Mouse (Mus musculus) cerebellum, adult 9-10 months (tissue): ENCODE results near the gene Selenoh.
"Not testable (repeated sequence)": the region's sequence is repeated elsewhere in the genome, so short reads cannot be mapped to it uniquely, and the experiment has no call there.

ENCODE experiments used
- DNase-seq: peaks from one replicate; pipeline ENCODE4 v3.0.0; 2022

Selenoh gene

DNA sequence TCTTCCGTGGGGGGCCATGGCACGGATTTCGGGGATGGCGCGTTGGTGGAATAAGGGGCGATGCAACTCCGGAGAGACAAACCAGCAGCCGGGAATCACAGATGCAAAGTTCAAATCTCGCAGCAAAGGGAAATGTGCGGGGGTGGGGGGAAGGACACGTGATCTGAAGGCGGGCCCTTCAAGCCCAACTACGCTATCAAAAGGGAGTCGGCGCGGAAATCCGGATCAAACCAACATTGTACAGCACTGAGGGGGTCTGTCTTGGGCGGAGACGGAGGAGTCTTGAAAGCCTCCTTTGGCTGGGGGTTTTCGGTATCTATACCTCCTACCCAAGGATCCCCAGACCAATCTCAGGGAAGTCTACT, at the start of gene Selenoh:
Gene Selenoh (minus strand): TSS at position 202 of the 365 bp plus-strand sequence.
- peak; percentile 83 for DNase-seq

DNA sequence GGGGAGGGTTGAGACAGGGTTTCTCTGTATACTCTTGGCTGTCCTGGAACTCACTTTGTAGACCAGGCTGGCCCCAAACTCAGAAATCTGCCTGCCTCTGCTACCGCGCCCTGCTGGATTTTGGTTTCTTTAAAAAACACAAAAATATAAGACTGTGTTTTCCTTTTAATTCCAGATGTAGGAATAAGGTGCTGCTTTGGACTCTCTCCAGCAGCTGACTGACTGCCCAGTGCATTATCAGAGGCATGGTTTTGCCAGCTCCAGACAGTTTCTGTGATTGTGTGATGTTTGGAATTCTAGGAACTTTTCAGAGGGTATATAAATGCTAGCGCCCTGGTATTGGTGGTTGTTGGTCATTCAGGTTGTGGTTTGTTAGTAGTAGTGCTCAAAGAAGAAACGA, 46.8 kb upstream of the Selenoh start:
- peak; percentile 42 for DNase-seq

DNA sequence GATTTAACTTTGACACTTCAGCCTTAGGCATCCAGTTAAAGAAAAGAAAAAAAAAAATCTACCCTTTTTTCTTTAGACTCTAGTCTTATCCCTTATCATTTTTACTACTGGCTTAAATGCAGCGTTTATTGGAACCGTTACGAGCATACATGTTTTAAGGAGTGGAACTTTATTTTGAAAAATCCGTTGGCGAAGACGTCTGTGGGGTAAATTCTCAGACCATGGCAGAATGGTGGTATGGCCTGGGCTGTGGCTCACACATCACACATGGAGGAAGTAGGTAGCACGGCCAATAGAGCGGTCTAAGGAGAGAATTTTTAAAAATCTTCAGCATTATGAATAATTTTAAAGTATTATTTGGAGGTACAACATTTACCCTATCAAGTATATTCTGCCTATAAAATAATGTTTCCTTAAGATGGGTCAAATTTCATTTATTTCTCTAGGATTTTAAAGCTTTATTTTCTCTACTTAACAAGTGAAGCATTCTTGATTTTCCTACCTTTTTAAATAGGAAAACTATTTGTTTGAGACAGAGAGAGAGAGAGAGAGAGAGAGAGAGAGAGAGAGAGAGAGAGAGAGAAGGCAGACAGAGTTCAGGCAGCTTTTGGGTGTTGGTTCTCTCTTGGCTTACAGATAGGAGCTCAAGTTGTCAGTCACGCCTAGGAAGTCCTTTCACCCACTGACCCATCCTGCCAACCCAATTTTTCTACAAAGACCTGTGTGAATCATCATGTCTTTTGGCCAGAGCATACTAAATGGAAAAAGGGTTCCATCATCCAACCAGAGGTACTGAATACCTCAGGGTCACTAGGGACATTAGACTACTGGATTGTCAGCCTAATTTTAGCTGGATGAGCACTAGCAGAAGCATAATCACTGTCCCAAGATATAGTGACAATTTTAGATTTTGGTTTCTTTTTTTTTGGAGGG, 46.1 kb upstream of the Selenoh start:
- DNase-seq = peak; percentile 61

DNA sequence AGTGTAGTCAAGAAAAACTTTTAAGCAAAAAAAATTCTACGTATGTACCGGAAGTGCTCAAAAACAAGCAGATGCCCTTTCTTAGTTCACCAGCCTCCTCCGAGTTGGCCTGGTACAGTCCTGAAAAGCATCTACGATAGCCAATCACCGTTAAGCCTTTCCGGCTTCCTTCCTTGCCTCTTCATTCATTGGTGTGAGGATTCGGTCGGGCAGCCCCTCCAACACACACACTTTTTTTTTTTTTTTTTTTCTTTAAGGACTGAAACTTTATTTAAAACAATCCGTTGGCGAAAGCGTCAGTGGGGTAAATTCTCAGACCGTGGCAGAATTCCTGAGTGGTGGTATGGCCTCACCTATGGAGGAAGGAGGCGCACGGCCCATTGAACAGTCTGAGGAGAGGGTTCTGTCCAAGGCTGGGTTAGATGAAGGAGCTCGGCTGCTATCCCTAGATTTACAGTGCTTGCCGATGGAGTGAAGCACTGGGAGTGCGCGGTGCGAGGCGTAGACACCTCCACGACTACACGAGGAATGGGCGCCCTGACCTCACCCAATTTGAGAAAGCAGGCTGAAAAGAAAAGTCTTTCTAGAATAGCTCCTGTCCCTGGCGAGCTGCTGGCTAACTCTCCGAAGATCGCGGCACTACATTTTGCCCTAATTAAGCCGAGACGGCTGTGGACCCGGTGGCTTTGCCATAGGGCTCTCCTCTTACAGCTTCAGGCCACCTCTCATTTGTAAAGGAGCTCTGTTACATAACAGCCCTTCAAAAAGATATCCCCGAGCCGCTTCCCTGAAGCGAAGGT, 45.2 kb upstream of the Selenoh start:
- DNase-seq = no peak

DNA sequence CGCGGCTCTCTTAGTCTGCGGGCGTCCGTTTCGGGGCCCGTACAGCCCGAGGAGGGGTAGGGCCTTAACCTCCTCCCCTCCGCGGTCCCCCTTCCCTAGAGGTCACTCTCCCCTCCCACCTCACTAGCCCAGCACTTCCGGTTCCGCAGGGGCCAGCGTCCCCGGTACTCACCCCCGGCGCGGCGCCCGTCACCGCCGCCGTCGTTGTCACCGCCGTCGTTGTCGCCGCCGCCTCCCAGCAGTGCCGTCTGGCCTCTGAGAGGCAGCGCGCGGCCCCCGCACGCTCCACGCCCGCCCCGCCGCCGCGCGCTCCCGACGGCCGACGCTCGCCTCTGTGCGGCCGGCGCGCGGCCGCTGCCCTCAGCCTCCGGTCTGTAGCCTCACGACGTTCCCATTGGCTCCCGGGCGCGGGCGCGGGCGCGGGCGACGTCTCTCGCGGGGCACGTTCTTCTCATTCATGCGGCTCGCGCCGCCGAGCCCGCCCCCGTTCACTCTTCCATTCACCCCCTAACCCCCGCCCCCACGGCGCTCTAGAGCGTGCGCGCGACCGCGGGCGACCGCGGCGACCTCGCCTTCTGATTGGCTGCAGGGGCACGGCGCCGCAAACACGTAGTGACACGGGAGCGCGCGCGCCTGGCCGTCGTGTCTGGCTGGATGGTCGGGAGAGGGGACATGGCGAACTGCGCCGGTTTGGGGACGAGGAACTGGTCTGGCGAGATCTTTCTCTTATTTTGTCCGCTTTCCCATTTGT, 44.4 kb upstream of the Selenoh start, which contains the start of gene Zdhhc5:
Gene Zdhhc5 (minus strand): TSS at position 370 of the 751 bp plus-strand sequence.
- DNase-seq = peak; percentile 99

DNA sequence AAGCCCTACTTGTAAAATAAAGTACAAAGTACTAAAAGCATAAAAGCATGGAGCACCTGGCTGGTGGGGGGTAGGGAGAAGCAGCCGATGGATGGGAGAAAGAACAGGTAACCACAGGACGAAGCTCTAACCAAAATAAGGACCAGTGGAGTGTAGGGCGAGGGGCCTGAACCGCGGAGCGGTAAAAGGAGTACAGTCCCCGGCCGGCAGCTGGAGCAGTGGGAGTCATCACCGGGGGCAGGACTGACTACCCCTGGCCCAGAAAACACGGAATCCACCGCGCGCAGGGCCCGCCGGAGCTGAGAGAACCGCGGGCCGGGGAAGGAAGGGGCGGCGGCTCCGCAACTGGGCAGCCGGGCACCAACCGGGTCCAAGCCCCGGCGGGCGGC, 43.8 kb upstream of the Selenoh start:
- DNase-seq = peak; percentile 71

DNA sequence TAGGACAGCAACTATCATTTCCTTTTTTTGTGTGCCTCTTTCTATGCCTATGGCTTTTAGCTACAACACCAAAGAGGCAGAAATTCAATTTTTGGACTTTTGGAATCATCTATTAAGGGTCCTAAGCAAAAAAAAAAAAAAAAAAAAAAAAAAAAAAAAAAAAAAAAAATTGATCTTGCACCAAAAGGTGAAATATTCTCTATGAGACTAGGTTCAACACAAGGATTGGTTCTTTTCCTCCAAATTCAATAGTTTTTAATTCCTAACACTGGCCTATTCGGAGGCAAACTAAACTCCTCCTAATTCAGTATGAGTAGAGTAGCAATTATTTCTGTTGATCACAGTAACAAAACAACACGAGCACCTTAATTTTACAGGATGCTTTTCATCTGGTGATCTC, 41.3 kb upstream of the Selenoh start:
- DNase-seq = no peak

DNA sequence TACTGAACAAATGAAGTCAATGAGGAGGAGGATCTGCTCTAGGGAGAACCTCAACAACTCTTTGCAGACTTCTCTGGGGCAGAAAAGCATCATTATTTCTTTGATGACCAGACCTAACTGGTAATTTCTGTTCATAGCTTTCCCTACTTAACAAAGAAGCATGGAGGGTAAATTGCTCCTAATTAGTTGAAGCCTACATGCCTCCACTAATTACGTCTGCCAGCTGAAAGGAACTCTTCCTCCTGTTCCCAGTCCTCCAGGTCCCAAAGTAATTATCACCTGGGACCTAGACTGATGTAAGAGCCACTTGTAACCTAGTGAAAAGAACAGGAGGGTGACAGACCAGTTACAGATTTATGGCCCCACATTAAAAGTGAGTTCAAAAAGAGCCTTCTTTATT, 37.0 kb upstream of the Selenoh start:
- DNase-seq = no peak

DNA sequence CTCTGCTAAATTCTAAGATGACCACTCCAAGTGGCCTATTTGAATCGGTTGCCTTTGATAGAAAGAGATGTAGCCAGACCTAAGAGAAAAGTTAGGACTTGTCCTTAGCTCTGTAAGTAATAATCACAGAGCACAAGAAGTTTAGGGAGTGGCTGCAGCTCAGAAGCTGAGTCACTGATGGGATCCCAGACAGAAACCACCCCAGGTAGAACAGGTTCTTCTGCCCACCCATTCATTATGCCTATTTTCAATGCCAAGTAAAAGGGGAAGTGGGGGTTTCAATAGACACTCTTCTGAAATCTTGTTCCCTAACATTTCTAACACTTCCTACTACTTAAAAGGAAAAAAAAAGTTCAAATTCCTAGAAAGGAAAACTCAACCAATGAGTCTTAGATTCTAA, 34.7 kb upstream of the Selenoh start:
- no peak for DNase-seq

DNA sequence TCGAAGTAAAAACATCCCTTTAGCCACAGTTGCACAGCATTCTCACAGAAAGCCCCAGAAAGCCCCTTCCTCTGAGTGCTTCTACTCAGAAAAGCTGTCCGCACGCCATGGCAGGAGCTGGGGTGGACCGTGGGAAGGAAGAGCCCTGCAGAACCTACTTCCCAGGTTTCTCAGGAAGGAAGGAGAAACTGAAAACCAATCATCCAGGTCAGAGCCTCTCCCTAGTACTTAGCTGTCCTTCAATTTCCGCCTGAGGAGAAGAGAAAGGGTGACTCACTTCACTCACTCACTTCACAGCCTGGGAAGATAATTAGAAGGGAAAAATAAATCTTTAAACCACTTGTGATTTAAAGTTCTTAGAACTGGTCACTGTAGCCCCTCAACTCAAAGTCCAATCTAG, 33.8 kb upstream of the Selenoh start:
- no peak for DNase-seq

DNA sequence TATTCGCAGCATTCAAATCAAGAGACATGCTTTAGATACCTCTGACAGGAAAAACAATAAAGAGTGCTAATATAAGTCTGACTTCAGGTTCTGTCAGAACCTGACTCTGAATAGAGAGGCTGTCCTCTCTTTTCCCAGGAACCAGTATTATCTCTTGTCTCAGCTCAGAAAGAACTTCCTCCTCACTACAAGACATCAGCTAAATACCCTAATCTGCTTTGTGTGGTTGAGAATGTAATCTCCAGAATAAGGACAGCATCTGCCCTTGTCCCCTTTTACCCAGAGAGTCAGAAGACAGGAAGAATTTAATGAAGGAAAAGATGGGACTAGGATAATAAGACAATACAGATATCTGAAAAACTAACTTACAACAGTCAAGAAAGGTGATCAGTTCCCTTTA, 32.9 kb upstream of the Selenoh start:
- DNase-seq = no peak

DNA sequence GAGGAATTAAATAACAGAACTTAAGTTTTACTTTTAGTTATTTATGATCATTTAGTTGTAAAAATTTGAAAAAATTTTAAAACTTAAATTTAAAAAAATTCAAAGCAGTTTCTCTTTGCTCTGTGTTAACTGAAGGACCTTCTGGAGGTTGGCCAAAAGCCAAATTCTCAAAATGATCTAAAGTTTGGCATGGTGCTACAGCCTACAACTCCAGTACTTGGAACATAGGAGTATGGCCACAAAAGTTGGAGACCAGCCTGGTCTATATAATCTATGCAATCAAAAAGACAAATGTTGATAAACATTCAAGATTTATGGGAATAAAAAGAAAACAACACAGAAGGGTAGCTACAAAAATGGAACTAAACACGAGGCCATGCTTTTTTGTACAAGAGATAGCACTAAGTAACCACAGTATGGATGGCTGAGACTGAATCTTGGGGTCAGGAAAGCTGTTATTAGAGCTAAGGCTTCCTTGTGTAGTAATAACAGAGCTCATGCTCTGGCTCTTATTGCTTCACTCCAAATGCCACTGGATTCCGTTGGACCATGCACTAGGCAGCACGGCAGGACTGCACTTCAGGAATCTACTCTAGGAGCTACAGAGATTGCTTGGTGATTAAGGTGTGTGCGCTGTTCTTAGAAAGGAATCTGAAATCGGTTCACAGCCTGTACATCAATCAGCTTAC, 24.6 kb upstream of the Selenoh start:
- DNase-seq = no peak

DNA sequence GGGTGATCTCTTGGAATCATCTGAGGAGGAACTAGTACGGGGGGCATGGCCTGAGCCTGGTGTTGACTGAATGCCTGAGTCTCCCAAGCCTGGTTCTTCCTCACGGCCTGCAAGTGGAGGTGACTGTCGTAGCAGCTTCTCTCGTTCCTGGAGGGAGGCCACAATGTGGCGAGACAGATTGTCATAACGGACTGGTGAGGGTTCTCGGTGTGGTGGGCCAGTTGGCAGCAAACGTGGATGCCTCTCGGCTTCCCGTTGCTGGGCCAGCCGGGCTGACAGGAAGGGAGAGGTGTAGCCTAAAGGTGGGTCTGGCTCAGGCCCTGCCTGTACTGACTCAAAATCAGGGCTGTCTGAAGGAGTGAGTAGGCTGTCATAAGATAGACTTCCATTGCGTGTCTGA, 19.5 kb upstream of the Selenoh start:
- DNase-seq = peak; percentile 41

DNA sequence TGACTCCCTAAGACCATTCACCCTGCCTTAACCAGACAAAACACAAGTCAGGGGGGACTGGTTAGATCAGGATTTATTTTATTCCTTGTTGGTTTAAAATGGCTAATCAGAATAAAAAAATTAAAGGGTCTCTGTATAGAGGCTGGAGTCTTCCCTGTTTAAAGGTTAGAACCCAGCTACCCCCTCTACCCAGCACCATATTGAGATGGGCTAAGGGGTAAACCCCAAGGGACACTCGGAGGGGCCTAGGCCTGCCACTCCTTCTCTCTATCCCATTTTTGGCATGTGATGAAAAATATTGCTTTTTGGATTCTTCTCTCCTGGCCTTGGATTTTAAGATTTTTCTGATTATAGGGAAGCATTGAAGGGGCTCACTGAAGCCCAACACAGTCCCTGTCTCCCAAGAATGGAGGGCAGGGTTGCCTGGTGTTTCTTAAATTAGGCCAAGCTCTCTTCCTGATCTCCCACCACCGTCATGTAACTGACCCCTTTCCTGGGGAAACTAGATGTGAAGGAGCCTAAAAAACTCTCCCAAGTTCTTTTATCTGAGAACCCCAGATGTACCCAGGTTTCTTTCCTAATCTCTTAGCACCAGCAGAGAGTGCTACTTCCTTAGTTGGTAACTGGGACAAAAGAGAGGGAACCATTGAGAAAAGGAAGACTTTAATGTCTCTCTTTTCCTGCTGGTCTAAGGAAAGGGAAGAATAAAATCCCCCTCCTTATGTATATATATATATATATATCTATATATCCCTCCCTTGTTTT, 17.7 kb upstream of the Selenoh start:
- DNase-seq = no peak

DNA sequence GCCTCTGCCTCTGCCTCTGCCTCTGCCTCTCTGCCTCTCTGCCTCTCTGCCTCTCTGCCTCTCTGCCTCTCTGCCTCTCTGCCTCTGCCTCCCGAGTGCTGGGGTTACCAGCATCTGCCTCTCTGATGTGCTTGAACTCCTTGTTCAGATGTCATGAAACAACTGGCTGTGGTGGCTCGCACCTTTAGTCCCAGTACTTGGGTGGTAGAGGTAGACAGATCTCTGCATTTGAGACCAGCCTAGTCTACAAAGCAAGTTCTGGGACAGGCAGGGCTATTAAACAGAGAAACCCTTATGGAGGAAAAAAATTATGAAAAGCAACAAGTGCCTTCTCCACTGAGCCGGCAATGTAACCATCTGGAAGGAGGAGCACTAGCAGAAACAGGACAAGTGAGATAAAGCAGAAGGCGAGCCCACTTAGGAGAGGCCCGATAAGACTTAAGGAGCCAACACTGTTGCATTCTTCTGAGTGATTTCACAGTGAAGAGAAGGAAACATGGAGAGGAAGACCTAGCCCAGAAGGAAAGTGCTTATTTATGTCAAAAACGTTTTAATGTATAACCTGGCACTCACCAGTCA, 12.1 kb upstream of the Selenoh start:
- no peak for DNase-seq

DNA sequence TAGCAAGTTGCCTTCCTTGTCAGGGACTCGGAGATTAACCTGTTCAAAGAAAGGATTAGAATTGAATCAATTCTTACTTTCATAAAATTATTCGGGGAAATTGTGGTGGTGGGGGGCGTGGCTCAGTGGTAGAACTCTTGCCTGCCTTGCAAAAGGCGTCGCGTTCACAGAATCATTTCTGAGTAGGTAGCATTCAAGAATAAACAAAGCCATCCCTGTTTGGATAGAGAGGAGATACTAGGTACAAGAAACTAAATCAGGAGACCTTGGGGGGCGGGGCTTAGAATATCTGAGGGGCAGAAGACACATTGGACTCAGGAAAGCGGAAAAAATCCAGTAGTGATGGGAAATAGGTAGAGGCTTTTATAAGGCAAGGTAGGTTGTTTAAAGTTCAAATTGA, 8.4 kb upstream of the Selenoh start, which contains the start of gene Tmx2:
Gene Tmx2 (minus strand): TSS at position 125 of the 400 bp plus-strand sequence.
- peak; percentile 50 for DNase-seq

DNA sequence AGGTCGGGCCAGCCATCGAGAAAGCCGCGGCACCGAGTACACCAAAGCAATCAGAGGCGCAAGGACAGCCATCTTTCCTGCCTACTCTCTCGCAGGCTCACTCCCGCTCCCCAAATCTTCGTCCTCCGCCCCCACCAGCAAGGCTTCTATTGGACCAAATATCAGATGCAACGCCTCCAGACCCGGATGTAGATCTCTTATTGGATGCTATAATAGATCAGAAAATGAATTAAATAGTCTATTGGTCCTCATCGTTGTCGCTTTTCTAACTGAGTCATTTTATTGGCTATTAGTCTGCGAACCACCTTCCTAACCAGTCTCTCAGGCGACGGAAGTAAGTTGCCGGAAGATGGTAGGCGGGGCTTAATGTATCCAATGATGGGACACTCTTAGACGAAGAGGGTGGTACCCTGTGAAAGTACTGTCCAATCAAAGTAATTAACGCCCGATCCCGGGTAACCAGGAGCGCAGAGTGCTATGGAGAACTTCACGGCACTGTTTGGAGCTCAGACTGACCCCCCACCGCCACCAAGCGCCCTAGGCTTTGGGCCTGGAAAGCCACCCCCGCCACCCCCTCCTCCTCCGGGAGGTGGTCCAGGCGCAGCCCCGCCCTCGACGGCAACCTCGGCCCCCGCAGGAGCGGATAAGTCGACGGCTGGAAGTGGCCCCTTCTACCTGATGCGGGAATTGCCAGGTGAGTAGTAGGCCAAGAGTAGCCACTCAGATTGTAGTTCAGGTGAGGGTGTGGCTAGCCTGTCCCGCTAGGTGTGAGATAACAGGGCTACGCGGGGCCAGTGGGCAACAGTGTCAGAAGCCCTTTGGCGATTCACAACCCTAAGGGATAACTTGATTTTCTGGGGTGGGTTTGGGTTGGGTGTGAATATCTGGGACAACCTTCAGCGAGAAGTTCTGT, 7.7 kb upstream of the Selenoh start, which contains the start of the genes Gm28635 and Med19:
Gene Gm28635 (minus strand): TSS at position 74 of the 913 bp plus-strand sequence.
Gene Med19 (plus strand): TSS at position 435 of the 913 bp plus-strand sequence.
- peak; percentile 99 for DNase-seq

DNA sequence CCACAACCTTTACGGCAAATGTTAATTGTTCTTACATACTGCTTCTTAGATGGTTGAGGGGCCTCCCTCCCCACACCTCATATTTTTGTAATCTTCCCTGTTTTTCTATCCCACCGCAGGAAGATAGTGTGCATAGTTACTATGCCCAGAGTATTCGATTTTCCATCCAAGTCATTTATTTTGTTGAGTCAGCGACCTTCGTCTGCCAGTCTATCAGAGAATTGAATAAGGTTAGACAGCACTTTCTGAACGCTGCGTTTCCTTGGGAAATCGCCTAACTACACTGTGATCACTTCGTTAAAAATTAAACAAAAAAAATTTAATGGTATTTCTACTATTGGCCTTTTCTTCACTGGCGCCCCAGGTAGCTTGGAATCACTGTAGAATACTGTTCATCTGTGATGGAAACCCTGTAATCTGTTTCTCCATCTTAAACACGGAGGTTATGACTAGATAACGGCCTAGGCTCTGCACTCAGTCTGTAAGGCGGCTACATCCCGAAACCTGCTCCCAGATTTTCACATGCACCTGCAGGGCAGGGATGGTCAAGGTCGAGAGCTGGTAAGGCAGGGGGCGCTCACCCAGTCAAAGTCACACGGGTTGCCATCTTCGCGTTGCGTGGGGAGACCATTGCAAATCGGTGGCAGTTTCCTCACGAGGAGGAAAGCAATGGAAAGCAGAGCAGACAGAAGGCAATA, 6.8 kb upstream of the Selenoh start:
- no peak for DNase-seq

DNA sequence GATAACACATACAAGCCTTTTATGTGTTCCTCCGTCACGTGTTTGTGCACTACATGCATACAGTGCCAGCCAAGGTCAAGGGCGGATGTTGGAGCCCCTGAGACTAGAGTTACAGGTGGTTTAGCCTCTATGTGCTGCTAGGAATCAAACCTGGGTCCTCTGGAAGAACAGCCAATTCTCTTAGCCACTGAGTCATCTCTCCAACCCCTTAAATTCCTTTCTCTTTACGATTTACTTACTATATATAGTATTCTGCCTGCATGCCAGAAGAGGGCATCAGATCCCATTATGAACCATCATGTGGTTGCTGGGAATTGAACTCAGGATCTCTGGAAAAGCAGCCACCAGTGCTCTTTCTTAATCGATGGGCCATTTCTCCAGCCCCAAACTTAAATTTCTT, 965 bp upstream of the Selenoh start:
- DNase-seq = not testable (repeated sequence)
